Mouse (Mus musculus): ENCODE data around the gene D7Ertd443e. TPM values are rescaled to one million over a fixed set of nuclear protein-coding genes. Genes with fewer than 3 reads are reported as not detected.

The D7Ertd443e gene
- polyA plus RNA-seq, 1 experiment from 2014 or later, result 0.35 TPM

- Histone ChIP-seq H3K9ac (ENCODE audit: low read length) (no peak overlapping the region), H3K4me3 (ENCODE audit: control insufficient read depth in 1 of 2, insufficient read depth in 1 of 2, low read depth in 1 of 2, low read length in 2 of 2) (no peak overlapping the region), H3K27ac (replicated peaks in 1 of 2; ENCODE audit: control insufficient read depth in 1 of 2, insufficient read depth in 1 of 2, low read depth in 2 of 2, low read length in 2 of 2) (peak overlapping the region; percentile 15 to 41; a peak in 1 of 4 replicates), H3K9me3 (ENCODE audit: control insufficient read depth, low read length) (no peaks in the 10 kb centered on the region), H3K4me2 (ENCODE audit: low read length) (no peak overlapping the region), H3K27me3 (ENCODE audit: control insufficient read depth, insufficient read depth, low read length) (no peaks in the 10 kb centered on the region), H3K4me1 (ENCODE audit: control insufficient read depth in 2 of 2, insufficient read depth in 2 of 2, low read length in 2 of 2) (peaks cover 8 to 10% of the 10 kb centered on the region in 2 experiments; a peak in 3 of 4 replicates), H3K36me3 (ENCODE audit: control insufficient read depth, insufficient read depth, low read length) (no peaks in the 10 kb centered on the region)
- ATAC-seq (ENCODE audit: insufficient number of reproducible peaks, insufficient read depth, low FRiP score, low read depth), result peak; percentile 79
- WGBS, result 31% methylated on average over 6 of the region's 6 CpGs
Observed at GRCm38 (mm10) chr7:134287570-134288222, 97.8 kb downstream of the D7Ertd443e start.

GRCm38 (mm10) chr7:134272956-134273355 is 112.5 kb downstream of the D7Ertd443e start:
- no peaks in the 10 kb centered on the region for H3K9me3 ChIP-seq (ENCODE audit: control insufficient read depth, low read length)
- WGBS, result 78% methylated on average over 5 of the region's 5 CpGs
- H3K27me3 ChIP-seq (ENCODE audit: control insufficient read depth, insufficient read depth, low read length), result no peaks in the 10 kb centered on the region
- H3K4me3 ChIP-seq (ENCODE audit: control insufficient read depth in 1 of 2, insufficient read depth in 1 of 2, low read depth in 1 of 2, low read length in 2 of 2), result no peak overlapping the region
- no peak overlapping the region for H3K4me2 ChIP-seq (ENCODE audit: low read length)
- ATAC-seq (ENCODE audit: insufficient number of reproducible peaks, insufficient read depth, low FRiP score, low read depth), result no peak
- no peaks in the 10 kb centered on the region for H3K4me1 ChIP-seq (ENCODE audit: control insufficient read depth in 2 of 2, insufficient read depth in 2 of 2, low read length in 2 of 2)
- H3K9ac ChIP-seq (ENCODE audit: low read length), result no peak overlapping the region
- H3K36me3 ChIP-seq (ENCODE audit: control insufficient read depth, insufficient read depth, low read length), result no peaks in the 10 kb centered on the region
- no peak overlapping the region for H3K27ac ChIP-seq (replicated peaks in 1 of 2; ENCODE audit: control insufficient read depth in 1 of 2, insufficient read depth in 1 of 2, low read depth in 2 of 2, low read length in 2 of 2)

- H3K4me3 ChIP-seq (ENCODE audit: control insufficient read depth in 1 of 2, insufficient read depth in 1 of 2, low read depth in 1 of 2, low read length in 2 of 2), result no peak overlapping the region
- 73% methylated on average over 4 of the region's 4 CpGs for WGBS
- H3K27ac ChIP-seq (replicated peaks in 1 of 2; ENCODE audit: control insufficient read depth in 1 of 2, insufficient read depth in 1 of 2, low read depth in 2 of 2, low read length in 2 of 2), result no peak overlapping the region
- H3K27me3 ChIP-seq (ENCODE audit: control insufficient read depth, insufficient read depth, low read length), result no peaks in the 10 kb centered on the region
- no peak overlapping the region for H3K4me2 ChIP-seq (ENCODE audit: low read length)
- H3K4me1 ChIP-seq (ENCODE audit: control insufficient read depth in 2 of 2, insufficient read depth in 2 of 2, low read length in 2 of 2), result no peaks in the 10 kb centered on the region
- no peak overlapping the region for H3K9ac ChIP-seq (ENCODE audit: low read length)
- H3K9me3 ChIP-seq (ENCODE audit: control insufficient read depth, low read length), result no peaks in the 10 kb centered on the region
- no peak for ATAC-seq (ENCODE audit: insufficient number of reproducible peaks, insufficient read depth, low FRiP score, low read depth)
- H3K36me3 ChIP-seq (ENCODE audit: control insufficient read depth, insufficient read depth, low read length), result no peaks in the 10 kb centered on the region
Observed at GRCm38 (mm10) chr7:134272421-134272820, 113.0 kb downstream of the D7Ertd443e start.

DNA sequence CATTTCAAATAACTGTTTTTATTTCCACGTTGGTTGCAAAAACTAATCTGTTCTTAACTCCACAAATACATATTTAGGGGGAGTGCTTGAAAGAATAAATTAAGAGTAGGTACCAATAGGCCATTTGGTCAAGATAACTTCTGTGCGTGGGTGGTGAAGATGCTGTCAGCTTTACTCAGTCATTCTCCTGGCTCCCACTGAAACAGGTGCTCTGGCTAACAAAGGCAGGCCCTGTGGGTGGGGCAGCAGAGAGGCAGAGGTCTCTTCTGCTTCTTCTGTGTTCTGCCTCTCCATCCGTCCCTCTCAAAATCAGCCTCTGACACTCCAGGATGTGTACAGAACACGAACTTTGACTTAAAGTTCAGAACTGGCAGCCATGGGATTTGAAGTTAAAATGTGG is 119.7 kb downstream of the D7Ertd443e start:
- no peaks in the 10 kb centered on the region for H3K36me3 ChIP-seq (ENCODE audit: control insufficient read depth, insufficient read depth, low read length)
- no peaks in the 10 kb centered on the region for H3K27me3 ChIP-seq (ENCODE audit: control insufficient read depth, insufficient read depth, low read length)
- H3K4me3 ChIP-seq (ENCODE audit: control insufficient read depth in 1 of 2, insufficient read depth in 1 of 2, low read depth in 1 of 2, low read length in 2 of 2), result no peak overlapping the region
- H3K4me2 ChIP-seq (ENCODE audit: low read length), result no peak overlapping the region
- no peak overlapping the region for H3K27ac ChIP-seq (replicated peaks in 1 of 2; ENCODE audit: control insufficient read depth in 1 of 2, insufficient read depth in 1 of 2, low read depth in 2 of 2, low read length in 2 of 2)
- no peaks in the 10 kb centered on the region for H3K9me3 ChIP-seq (ENCODE audit: control insufficient read depth, low read length)
- H3K9ac ChIP-seq (ENCODE audit: low read length), result no peak overlapping the region
- no peak for ATAC-seq (ENCODE audit: insufficient number of reproducible peaks, insufficient read depth, low FRiP score, low read depth)
- H3K4me1 ChIP-seq (ENCODE audit: control insufficient read depth in 2 of 2, insufficient read depth in 2 of 2, low read length in 2 of 2), result peaks cover 3% of the 10 kb centered on the region in 2 experiments; a peak in 1 of 4 replicates
- WGBS, result 73% methylated on average over 4 of the region's 4 CpGs

GRCm38 (mm10) chr7:134263146-134263906 is 122.1 kb downstream of the D7Ertd443e start:
- 41% methylated on average over 4 of the region's 4 CpGs for WGBS

DNA sequence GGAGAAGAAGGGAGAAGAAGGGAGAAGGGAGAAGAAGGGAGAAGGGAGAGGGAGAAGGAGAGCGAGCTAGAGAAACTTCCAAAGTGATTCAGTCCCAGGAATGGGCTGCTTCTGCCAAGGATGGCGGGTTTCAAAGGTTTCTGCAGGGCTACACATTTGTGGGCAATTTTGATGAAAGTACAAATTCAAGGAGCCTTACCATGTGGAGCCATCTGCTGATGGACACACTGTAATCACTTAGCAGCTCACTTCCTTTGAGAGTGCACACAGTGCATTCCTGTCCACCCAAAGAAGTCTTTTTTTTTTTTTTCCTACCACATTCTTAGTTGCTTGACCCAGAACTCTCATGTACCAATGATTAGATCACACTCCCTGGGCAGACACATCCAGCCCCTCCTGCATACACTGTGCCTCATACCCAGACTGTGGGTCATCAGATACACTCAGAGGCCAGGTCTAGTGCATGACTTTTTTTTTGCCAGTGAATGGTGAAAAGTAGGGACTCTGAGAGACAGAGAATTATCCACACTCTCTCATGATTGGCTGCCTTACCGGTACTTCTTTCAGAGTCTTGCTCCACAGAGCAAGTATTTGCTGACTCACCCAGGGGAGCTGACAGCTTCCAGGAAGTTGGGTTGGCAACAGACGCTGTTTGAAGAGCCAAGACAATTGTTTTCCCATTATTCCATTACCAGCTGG is 124.3 kb downstream of the D7Ertd443e start:
- no peaks in the 10 kb centered on the region for H3K9me3 ChIP-seq (ENCODE audit: control insufficient read depth, low read length)
- H3K27me3 ChIP-seq (ENCODE audit: control insufficient read depth, insufficient read depth, low read length), result no peaks in the 10 kb centered on the region
- no peak overlapping the region for H3K4me3 ChIP-seq (ENCODE audit: control insufficient read depth in 1 of 2, insufficient read depth in 1 of 2, low read depth in 1 of 2, low read length in 2 of 2)
- peaks cover 3% of the 10 kb centered on the region in 2 experiments; a peak in 1 of 4 replicates for H3K4me1 ChIP-seq (ENCODE audit: control insufficient read depth in 2 of 2, insufficient read depth in 2 of 2, low read length in 2 of 2)
- WGBS, result 38% methylated on average over 4 of the region's 4 CpGs
- ATAC-seq (ENCODE audit: insufficient number of reproducible peaks, insufficient read depth, low FRiP score, low read depth), result peak; percentile 31; the same call in 1 of the 2 replicates
- H3K4me2 ChIP-seq (ENCODE audit: low read length), result no peak overlapping the region
- no peaks in the 10 kb centered on the region for H3K36me3 ChIP-seq (ENCODE audit: control insufficient read depth, insufficient read depth, low read length)
- peak overlapping the region in 1 of 2 experiments; percentile 3; a peak in 1 of 4 replicates for H3K27ac ChIP-seq (replicated peaks in 1 of 2; ENCODE audit: control insufficient read depth in 1 of 2, insufficient read depth in 1 of 2, low read depth in 2 of 2, low read length in 2 of 2)
- no peak overlapping the region for H3K9ac ChIP-seq (ENCODE audit: low read length)

More at GRCm38 (mm10) chr7:134263146-134263906, 122.1 kb downstream of the D7Ertd443e start:
- 0 out of 2 replicates have a peak, but pooled peaks have one; percentile 39 for ATAC-seq (ENCODE audit: insufficient number of reproducible peaks, insufficient read depth, low FRiP score, low read depth)
- Histone ChIP-seq H3K4me3 (ENCODE audit: control insufficient read depth in 1 of 2, insufficient read depth in 1 of 2, low read depth in 1 of 2, low read length in 2 of 2) (no peak overlapping the region), H3K27me3 (ENCODE audit: control insufficient read depth, insufficient read depth, low read length) (no peaks in the 10 kb centered on the region), H3K36me3 (ENCODE audit: control insufficient read depth, insufficient read depth, low read length) (no peaks in the 10 kb centered on the region), H3K4me1 (ENCODE audit: control insufficient read depth in 2 of 2, insufficient read depth in 2 of 2, low read length in 2 of 2) (peaks cover 3% of the 10 kb centered on the region in 2 experiments; a peak in 1 of 4 replicates), H3K9ac (ENCODE audit: low read length) (no peak overlapping the region), H3K9me3 (ENCODE audit: control insufficient read depth, low read length) (no peaks in the 10 kb centered on the region), H3K4me2 (ENCODE audit: low read length) (no peak overlapping the region), H3K27ac (replicated peaks in 1 of 2; ENCODE audit: control insufficient read depth in 1 of 2, insufficient read depth in 1 of 2, low read depth in 2 of 2, low read length in 2 of 2) (no peak overlapping the region)

DNA sequence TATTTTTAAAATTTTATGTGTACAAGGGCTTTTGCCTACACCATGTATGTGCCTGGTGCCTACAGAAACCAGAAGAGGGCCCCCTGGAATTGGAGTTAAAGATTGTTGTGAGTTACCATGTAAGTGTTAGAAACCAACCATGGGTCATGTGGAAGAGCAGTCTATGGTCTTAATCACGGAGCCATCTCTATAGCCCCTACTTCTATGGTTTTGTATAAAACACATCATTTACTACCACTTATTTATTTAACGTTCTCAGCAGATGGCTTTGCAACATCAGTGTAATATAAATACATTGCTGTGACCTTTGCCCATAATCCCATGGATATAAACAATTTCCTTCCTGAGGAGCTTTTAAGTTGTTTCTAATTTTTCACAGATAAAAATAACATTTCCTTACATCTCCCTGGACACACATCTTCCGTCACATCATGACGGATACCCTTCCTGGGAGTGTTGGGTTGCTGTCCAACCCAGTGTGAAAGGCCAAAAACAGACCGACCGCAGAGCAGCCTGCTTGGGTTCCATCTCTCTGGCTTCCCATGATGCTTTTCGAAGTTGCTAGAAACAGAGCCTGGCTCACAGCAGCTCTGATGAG is 135.1 kb downstream of the D7Ertd443e start:
- H3K9ac ChIP-seq (ENCODE audit: low read length), result no peak overlapping the region
- no peak for ATAC-seq (ENCODE audit: insufficient number of reproducible peaks, insufficient read depth, low FRiP score, low read depth)
- no peak overlapping the region for H3K4me3 ChIP-seq (ENCODE audit: control insufficient read depth in 1 of 2, insufficient read depth in 1 of 2, low read depth in 1 of 2, low read length in 2 of 2)
- no peaks in the 10 kb centered on the region for H3K27me3 ChIP-seq (ENCODE audit: control insufficient read depth, insufficient read depth, low read length)
- H3K27ac ChIP-seq (replicated peaks in 1 of 2; ENCODE audit: control insufficient read depth in 1 of 2, insufficient read depth in 1 of 2, low read depth in 2 of 2, low read length in 2 of 2), result no peak overlapping the region
- WGBS, result 77% methylated on average over 7 of the region's 7 CpGs
- H3K4me2 ChIP-seq (ENCODE audit: low read length), result no peak overlapping the region
- no peaks in the 10 kb centered on the region for H3K4me1 ChIP-seq (ENCODE audit: control insufficient read depth in 2 of 2, insufficient read depth in 2 of 2, low read length in 2 of 2)
- H3K36me3 ChIP-seq (ENCODE audit: control insufficient read depth, insufficient read depth, low read length), result no peaks in the 10 kb centered on the region
- H3K9me3 ChIP-seq (ENCODE audit: control insufficient read depth, low read length), result no peaks in the 10 kb centered on the region
